12 mouse cellular contexts compared by ENCODE assay signal in the genomic region with DNA sequence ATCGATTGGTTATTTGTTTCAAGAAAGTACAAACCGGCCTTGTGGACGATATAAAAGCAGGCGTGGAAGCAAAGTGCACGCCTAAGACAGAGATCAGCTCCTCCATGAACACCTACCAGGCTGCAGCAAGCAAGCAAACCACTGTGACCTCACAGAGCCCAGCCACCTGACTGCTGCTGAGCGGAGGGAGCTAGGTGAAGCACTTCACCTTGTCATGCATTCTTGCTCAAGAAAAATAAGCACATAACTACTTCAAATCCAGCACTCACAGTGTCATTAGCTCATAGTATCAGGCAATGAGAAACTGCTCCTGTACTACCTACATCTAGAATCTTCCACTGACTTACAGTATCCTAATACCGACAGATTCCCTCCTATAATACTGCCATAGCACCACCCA. TPM values are rescaled to one million over a fixed set of nuclear protein-coding genes. Genes with fewer than 3 reads are reported as not detected.
DNase-seq lines count a peak whose midpoint lies in the region; ATAC-seq and TF ChIP-seq lines count a peak whose summit lies in the region.
"Not testable (repeated sequence)": the region's sequence is repeated elsewhere in the genome, so short reads cannot be mapped to it uniquely, and the experiment has no call there.
"Had no signal": no experiment of that assay in that cellular context is flagged by ENCODE, and none has a peak within 500 bp of the region (broad histone marks: within the 10 kb centered on the region; RNA-seq: fewer than 3 reads in every experiment).

No protein-coding gene starts in this region.

- not testable (repeated sequence) for H3K4me2 ChIP-seq in lung, postnatal 0 days (replicated peaks; ENCODE audit: low read depth, low read length)

- not testable (repeated sequence) for H3K27me3 ChIP-seq in lung, postnatal 0 days (replicated peaks; ENCODE audit: insufficient read depth, low read length); spleen, adult 2 months (ENCODE audit: control insufficient read depth, insufficient read depth, low read length)

- not testable (repeated sequence) for H3K9me3 ChIP-seq in lung, postnatal 0 days (ENCODE audit: low read length)

- not testable (repeated sequence) for H3K4me1 ChIP-seq in lung, postnatal 0 days (ENCODE audit: insufficient read depth, low read depth, low read length)
- H3K4me1 ChIP-seq in spleen, adult 2 months (ENCODE audit: control insufficient read depth, insufficient read depth, insufficient read length), result peaks cover 13% of the 10 kb centered on the region

- H3K9ac ChIP-seq in lung, postnatal 0 days (replicated peaks; ENCODE audit: low read depth), result not testable (repeated sequence)

- not testable (repeated sequence) for H3K27ac ChIP-seq in lung, postnatal 0 days (ENCODE audit: low read length)
- H3K27ac ChIP-seq in spleen, adult 2 months (ENCODE audit: insufficient read depth, low read length), result peak overlapping the region; percentile 39; the same call in 1 of the 2 replicates

- peaks cover 23% of the 10 kb centered on the region; the same call in 1 of the 2 replicates for H3K36me3 ChIP-seq in lung, postnatal 0 days (ENCODE audit: insufficient read depth, low read length)
- H3K36me3 ChIP-seq in spleen, adult 2 months (ENCODE audit: control insufficient read depth, insufficient read depth, low read length), result peaks cover 12% of the 10 kb centered on the region

- DNase-seq in CD4-positive, CD25-positive, alpha-beta regulatory T cell, adult 2 months (ENCODE audit: low read depth, low spot score), result peak; percentile 23
- DNase-seq in heart, adult 11 months, result peak; percentile 66
- peak; percentile 15 for DNase-seq in lung, postnatal 0 days (ENCODE audit: low spot score)
- not testable (repeated sequence) for DNase-seq in spleen, adult 2 months (ENCODE audit: low read depth in 1 of 2, low spot score in 2 of 2)

- H3K4me3 ChIP-seq in lung, postnatal 0 days (ENCODE audit: low read depth, low read length); spleen, adult 2 months (ENCODE audit: extremely low read depth, insufficient read depth, insufficient read length): not testable (repeated sequence)

- not testable (repeated sequence) for TF ChIP-seq EP300 in lung, postnatal 0 days (IDR thresholded peaks at IDR 0.05)

- TF ChIP-seq POLR2A in spleen, adult 2 months (IDR thresholded peaks at IDR 0.05; ENCODE audit: low read depth, low read length), result not testable (repeated sequence)

- WGBS in lung, postnatal 0 days, result 91% methylated on average over 7 of the region's 7 CpGs
- 68% methylated on average over 7 of the region's 7 CpGs for WGBS in spleen, adult 2 months

- peak; percentile 70 for ATAC-seq in lung, postnatal 0 days

- not testable (repeated sequence) for TF ChIP-seq CTCF in lung, postnatal 0 days (IDR thresholded peaks at IDR 0.05); spleen, adult 2 months (IDR thresholded peaks at IDR 0.05; ENCODE audit: extremely low read depth, insufficient read depth, insufficient read length, insufficient replicate concordance)

RNA-seq across cellular contexts. Expression of a gene that starts 2.0 kb away (rescaled TPM):
- 14.9 and 15.4 TPM in 2 replicates for polyA plus RNA-seq in lung, postnatal 0 days (2015; fragmentation: Nextera tagmentation; extraction: Ambion mirVana)
- polyA plus RNA-seq in spleen, adult 2 months (2012; rRNA removed), result 32.6 and 36.7 TPM in 2 replicates

RNA-seq across cellular contexts. Expression of a gene that starts 16.1 kb away (rescaled TPM):
- 67.7 and 71.1 TPM in 2 replicates for polyA plus RNA-seq in lung, postnatal 0 days (2015; fragmentation: Nextera tagmentation; extraction: Ambion mirVana)
- polyA plus RNA-seq in spleen, adult 2 months (2012; rRNA removed), result 7.0 and 7.3 TPM in 2 replicates

RNA-seq across cellular contexts. Expression of a gene that starts 16.7 kb away (rescaled TPM):
- 35.3 and 38.4 TPM in 2 replicates for polyA plus RNA-seq in lung, postnatal 0 days (2015; fragmentation: Nextera tagmentation; extraction: Ambion mirVana)
- polyA plus RNA-seq in spleen, adult 2 months (2012; rRNA removed), result 7.1 and 7.4 TPM in 2 replicates

RNA-seq across cellular contexts. Expression of a gene that starts 39.3 kb away (rescaled TPM):
- polyA plus RNA-seq in lung, postnatal 0 days (2015; fragmentation: Nextera tagmentation; extraction: Ambion mirVana), result 225 and 226 TPM in 2 replicates
- 305 and 309 TPM in 2 replicates for polyA plus RNA-seq in spleen, adult 2 months (2012; rRNA removed)

RNA-seq across cellular contexts. Expression of a gene that starts 39.3 kb away (rescaled TPM):
- not detected in 2 replicates for polyA plus RNA-seq in lung, postnatal 0 days (2015; fragmentation: Nextera tagmentation; extraction: Ambion mirVana)
- polyA plus RNA-seq in spleen, adult 2 months (2012; rRNA removed), result 0.72 TPM in 1 of 2 replicates, not detected in the other
- polyA plus RNA-seq: activated CD4-positive, CD25-positive, alpha-beta regulatory T cell, adult 4 months; C2C12; cerebellum, adult 2 months; cortical plate, adult 2 months; embryonic facial prominence, embryonic 12.5 days; embryonic facial prominence, embryonic 14.5 days; forebrain, embryonic 11.5 days; forebrain, embryonic 13.5 days had no signal
